Mouse (Mus musculus): ENCODE results near the gene Ksr2.

DNA sequence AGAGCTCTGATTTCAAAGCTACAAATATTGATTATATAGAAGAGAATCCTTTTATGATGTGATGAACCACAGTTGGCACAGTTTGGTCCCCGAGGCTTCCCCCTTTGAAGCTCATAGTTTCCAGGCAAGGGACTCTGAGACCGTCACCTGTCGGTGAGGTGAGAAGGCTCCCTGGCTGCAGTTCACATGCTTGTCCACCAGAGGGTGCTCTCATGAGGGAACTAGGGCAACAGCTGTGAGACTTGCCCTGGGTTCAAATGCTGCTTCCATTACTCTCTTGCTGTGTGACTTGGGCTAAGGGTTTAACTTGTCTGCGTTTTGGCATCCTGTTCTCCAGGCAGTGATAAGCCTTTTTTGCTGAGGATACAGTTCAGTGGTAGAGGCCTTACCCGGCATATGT, 88.8 kb downstream of the Ksr2 start:
- TF ChIP-seq GATA1 (IDR thresholded peaks at IDR 0.05; ENCODE audit: low read length): no peak
- no peak for TF ChIP-seq TAL1 (IDR thresholded peaks at IDR 0.05; ENCODE audit: low read length)

All from erythroblast, embryonic 14.5 days (primary cell).